Mouse (Mus musculus) kidney, embryonic 15.5 days (tissue): Measurements from ENCODE around the gene Rimbp3. TPM values are rescaled to one million over a fixed set of nuclear protein-coding genes. Genes with fewer than 3 reads are reported as not detected.

Experiments
- ATAC-seq: fragments of 200-750 bp; cut with Nextera tagmentation; replicated peaks from 2 replicates; pipeline ENCODE4 v1.8.0; 2017; ENCODE audit warnings: moderate TSS enrichment; ENCODE audit not compliant: low FRiP score
- H3K27ac ChIP-seq: fragments of 300-500 bp; sonication (generic); 2 replicates; pipeline ENCODE4 v1.5.1; 2015; ENCODE audit warnings: mild to moderate bottlenecking, inconsistent platforms
- H3K27me3 ChIP-seq: fragments of 300-500 bp; sonication (generic); 2 replicates; pipeline ENCODE4 v1.6.1; 2015; ENCODE audit warnings: inconsistent platforms
- H3K36me3 ChIP-seq: fragments of 300-500 bp; sonication (generic); 2 replicates; pipeline ENCODE4 v1.6.1; 2015; ENCODE audit warnings: inconsistent platforms
- H3K4me1 ChIP-seq: fragments of 300-500 bp; sonication (generic); 2 replicates; pipeline ENCODE4 v1.6.1; 2015; ENCODE audit warnings: inconsistent platforms
- H3K4me2 ChIP-seq: fragments of 300-500 bp; sonication (generic); 2 replicates; pipeline ENCODE4 v1.6.1; 2015; ENCODE audit warnings: moderate library complexity, mild to moderate bottlenecking, inconsistent platforms
- H3K4me3 ChIP-seq: fragments of 300-500 bp; sonication (generic); replicated peaks from 2 replicates; pipeline ENCODE4 v1.5.1; 2015; ENCODE audit warnings: mild to moderate bottlenecking, inconsistent platforms
- H3K9ac ChIP-seq: fragments of 300-500 bp; sonication (generic); 2 replicates; pipeline ENCODE4 v1.6.1; 2015; ENCODE audit warnings: mild to moderate bottlenecking, inconsistent platforms
- H3K9me3 ChIP-seq: fragments of 300-500 bp; sonication (generic); replicated peaks from 2 replicates; pipeline ENCODE4 v1.6.1; 2016; ENCODE audit warnings: inconsistent platforms
- WGBS: fragments of 180-500 bp; shearing (Covaris S2); methylation state at CpG from one replicate; pipeline ENCODE4 v1.1.7; 2015; ENCODE audit warnings: mixed read lengths; 5-methylcytosine and 5-hydroxymethylcytosine counted together
- polyA plus RNA-seq: library from polyadenylated mRNA; unstranded; fragments of >200 nt; fragmentation: Nextera tagmentation; extraction: Ambion mirVana; gene quantifications from 2 replicates; pipeline ENCODE4 v1.2.1, GENCODE M21; 2015

The Rimbp3 gene
- polyA plus RNA-seq, 1 experiment from 2014 or later: 0.73 TPM

- H3K9ac ChIP-seq: no peak overlapping the region
- H3K9me3 ChIP-seq: no peaks in the 10 kb centered on the region
- H3K36me3 ChIP-seq: no peaks in the 10 kb centered on the region
- no peak overlapping the region for H3K4me3 ChIP-seq
- H3K27me3 ChIP-seq: no peaks in the 10 kb centered on the region
- no peak overlapping the region for H3K4me2 ChIP-seq
- ATAC-seq: no peak
- H3K27ac ChIP-seq: no peak overlapping the region
- peaks cover 52% of the 10 kb centered on the region for H3K4me1 ChIP-seq
- 74% methylated on average over 4 of the region's 4 CpGs for WGBS
These were observed 39.3 kb downstream of the Rimbp3 start for GRCm38 (mm10) chr16:17247727-17248126.

DNA sequence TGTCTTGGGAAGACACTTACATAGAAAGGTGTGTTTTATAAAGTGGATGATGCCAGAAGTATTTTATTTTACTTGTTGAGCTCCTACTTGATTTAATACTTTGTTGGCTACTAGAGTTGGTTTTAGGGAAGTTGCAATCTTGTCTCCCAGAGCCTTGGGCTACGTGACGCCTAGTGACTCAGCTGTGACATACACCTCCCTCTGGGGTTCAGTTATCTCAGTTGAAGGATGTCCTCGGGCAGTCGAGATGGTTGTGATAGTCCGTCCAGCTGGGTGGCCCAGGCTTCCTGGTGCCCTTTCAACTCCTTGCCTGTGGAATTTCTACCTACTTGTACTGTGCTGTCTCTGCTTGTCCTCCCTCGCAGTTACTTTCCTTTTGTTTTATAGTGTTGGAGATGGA is 40.7 kb downstream of the Rimbp3 start:
- Histone ChIP-seq H3K4me2 (no peak overlapping the region), H3K4me1 (peaks cover 54% of the 10 kb centered on the region), H3K27me3 (no peaks in the 10 kb centered on the region), H3K9ac (no peak overlapping the region), H3K4me3 (no peak overlapping the region), H3K27ac (peak overlapping the region; percentile 35; the same call in 1 of the 2 replicates), H3K36me3 (no peaks in the 10 kb centered on the region), H3K9me3 (no peaks in the 10 kb centered on the region)
- no peak for ATAC-seq
- 35% methylated on average over 6 of the region's 6 CpGs for WGBS

DNA sequence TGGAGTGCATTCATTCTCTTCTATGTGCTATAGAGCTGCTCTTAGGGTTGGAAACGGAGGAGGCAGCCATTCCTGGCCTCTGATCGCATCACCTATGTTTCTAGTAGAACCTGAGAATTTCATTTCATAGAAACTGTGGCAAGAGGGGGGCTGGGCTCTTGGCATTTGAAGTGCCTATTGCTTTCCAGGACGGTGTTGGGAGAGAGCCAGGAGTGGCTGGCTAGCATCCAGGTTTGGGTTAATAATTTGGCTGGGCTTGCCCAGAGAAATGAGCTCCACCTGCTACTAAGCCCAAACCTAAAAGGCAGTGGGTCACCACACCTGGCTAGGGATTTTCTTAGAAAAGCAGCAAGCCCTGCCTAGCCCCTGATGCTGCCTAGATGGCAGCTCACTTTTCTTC is 43.1 kb downstream of the Rimbp3 start:
- Histone ChIP-seq H3K36me3 (peaks cover 8% of the 10 kb centered on the region; the same call in 1 of the 2 replicates), H3K9me3 (no peaks in the 10 kb centered on the region), H3K27me3 (no peaks in the 10 kb centered on the region), H3K4me2 (no peak overlapping the region), H3K4me3 (no peak overlapping the region), H3K4me1 (peaks cover 54% of the 10 kb centered on the region), H3K9ac (no peak overlapping the region), H3K27ac (peak overlapping the region; percentile 71)
- WGBS: 54% methylated on average over 3 of the region's 3 CpGs
- peak; percentile 38; the same call in 1 of the 2 replicates for ATAC-seq

GRCm38 (mm10) chr16:17252086-17252726 is 43.8 kb downstream of the Rimbp3 start:
- 62% methylated on average over 3 of the region's 3 CpGs for WGBS

DNA sequence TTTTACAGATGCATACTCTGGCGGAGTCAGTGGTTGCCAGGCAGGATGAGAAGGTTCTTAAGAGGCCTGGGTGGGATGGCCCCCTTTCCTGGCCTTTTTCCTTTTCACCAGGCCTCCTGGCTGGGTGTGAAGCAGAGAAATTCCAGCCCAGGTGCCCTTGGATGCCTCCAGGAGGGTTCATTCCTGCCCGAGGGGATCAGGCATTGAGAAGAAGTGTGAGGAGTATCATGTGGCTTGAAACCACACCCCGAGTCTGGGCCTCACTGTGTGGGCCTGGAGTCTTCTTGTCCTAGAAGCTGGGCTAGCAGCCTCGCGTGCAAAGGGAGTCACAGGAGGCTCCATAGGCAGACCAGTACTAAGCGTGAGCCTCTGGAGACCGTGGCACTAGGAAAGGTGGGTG is 44.4 kb downstream of the Rimbp3 start:
- Histone ChIP-seq H3K27me3 (no peaks in the 10 kb centered on the region), H3K36me3 (peaks cover 19% of the 10 kb centered on the region), H3K9ac (no peak overlapping the region), H3K9me3 (no peaks in the 10 kb centered on the region), H3K4me2 (no peak overlapping the region), H3K4me3 (no peak overlapping the region), H3K4me1 (peaks cover 55% of the 10 kb centered on the region), H3K27ac (0 out of 2 replicates have a peak overlapping the region, but pooled peaks have one; percentile 45)
- ATAC-seq: no peak
- 66% methylated on average over 7 of the region's 7 CpGs for WGBS

More at GRCm38 (mm10) chr16:17252086-17252726, 43.8 kb downstream of the Rimbp3 start:
- Histone ChIP-seq H3K9ac (no peak overlapping the region), H3K9me3 (no peaks in the 10 kb centered on the region), H3K4me1 (peaks cover 58% of the 10 kb centered on the region), H3K4me2 (no peak overlapping the region), H3K27ac (peak overlapping the region; percentile 45), H3K4me3 (no peak overlapping the region), H3K27me3 (no peaks in the 10 kb centered on the region), H3K36me3 (peaks cover 12% of the 10 kb centered on the region)
- peak; percentile 50; the same call in 1 of the 2 replicates for ATAC-seq

DNA sequence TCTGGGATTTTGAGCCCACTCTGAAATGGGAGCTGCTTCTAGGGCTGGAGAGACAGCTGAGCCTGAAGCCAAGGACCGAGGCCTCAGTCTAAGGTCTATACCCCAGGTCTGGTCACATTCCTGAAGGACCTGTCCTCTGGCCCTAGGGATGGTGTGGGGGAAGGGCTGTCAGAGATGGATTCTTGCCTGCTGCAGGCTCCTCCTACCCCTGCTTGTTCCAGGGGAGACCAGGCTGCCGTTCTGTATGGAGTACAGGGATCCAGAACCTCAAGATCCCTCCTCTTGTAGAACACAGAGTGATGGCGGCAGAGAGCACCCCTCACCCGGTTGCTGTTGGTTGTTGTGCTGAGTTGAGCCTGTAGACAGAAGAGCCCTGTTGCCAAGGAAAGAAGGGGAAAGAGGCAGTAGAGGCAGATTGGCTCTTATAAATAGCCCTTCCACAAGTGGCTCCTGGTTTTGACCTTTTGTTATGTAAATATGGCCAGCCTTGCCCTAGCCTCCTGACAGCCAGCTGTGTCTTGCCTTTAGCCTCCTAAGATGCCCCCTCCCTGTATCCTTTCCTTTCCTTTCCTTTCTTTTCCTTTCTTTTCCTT is 45.7 kb downstream of the Rimbp3 start:
- Histone ChIP-seq H3K4me2 (no peak overlapping the region), H3K36me3 (peaks cover 31% of the 10 kb centered on the region), H3K9ac (no peak overlapping the region), H3K4me1 (peaks cover 46% of the 10 kb centered on the region), H3K9me3 (no peaks in the 10 kb centered on the region), H3K27ac (no peak overlapping the region), H3K27me3 (no peaks in the 10 kb centered on the region), H3K4me3 (no peak overlapping the region)
- 36% methylated on average over 4 of the region's 4 CpGs for WGBS
- ATAC-seq: no peak

- WGBS: 72% methylated on average over 2 of the region's 2 CpGs
- H3K9ac ChIP-seq: no peak overlapping the region
- H3K27ac ChIP-seq: no peak overlapping the region
- H3K36me3 ChIP-seq: peaks cover 42% of the 10 kb centered on the region
- ATAC-seq: no peak
- no peak overlapping the region for H3K4me3 ChIP-seq
- peaks cover 36% of the 10 kb centered on the region for H3K4me1 ChIP-seq
- H3K4me2 ChIP-seq: no peak overlapping the region
- no peaks in the 10 kb centered on the region for H3K27me3 ChIP-seq
- H3K9me3 ChIP-seq: no peaks in the 10 kb centered on the region
These were observed 46.9 kb downstream of the Rimbp3 start for GRCm38 (mm10) chr16:17255270-17255669.

- H3K4me3 ChIP-seq: no peak overlapping the region
- 90% methylated on average over 9 of the region's 9 CpGs for WGBS
- H3K27me3 ChIP-seq: no peaks in the 10 kb centered on the region
- H3K9me3 ChIP-seq: no peaks in the 10 kb centered on the region
- no peak overlapping the region for H3K9ac ChIP-seq
- peaks cover 23% of the 10 kb centered on the region for H3K4me1 ChIP-seq
- no peak overlapping the region for H3K4me2 ChIP-seq
- no peak for ATAC-seq
- H3K27ac ChIP-seq: no peak overlapping the region
- H3K36me3 ChIP-seq: peaks cover 52% of the 10 kb centered on the region
These were observed 49.0 kb downstream of the Rimbp3 start for GRCm38 (mm10) chr16:17257359-17257821.

- no peak overlapping the region for H3K9ac ChIP-seq
- H3K27ac ChIP-seq: no peak overlapping the region
- no peak for ATAC-seq
These were observed 50.5 kb downstream of the Rimbp3 start for GRCm38 (mm10) chr16:17258917-17259316.

DNA sequence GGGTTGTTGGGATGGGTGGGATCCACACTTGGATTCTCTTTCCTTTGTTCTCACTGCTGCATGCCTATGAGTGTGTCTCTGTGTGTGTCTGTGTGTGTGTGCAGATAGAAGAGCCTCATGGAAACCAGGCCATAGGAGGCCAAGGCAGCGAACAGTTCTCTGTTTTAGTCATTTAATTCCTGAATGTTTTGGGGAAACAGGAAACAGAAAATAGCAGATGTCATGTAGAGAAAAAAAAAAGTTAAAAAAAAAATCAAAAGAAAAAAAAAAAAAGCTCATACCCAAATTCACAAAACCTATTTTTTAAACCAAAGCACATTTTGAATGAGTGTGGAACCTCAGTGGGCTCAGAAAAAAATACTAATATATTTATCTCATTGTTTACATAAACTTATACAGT is 52.9 kb downstream of the Rimbp3 start:
- H3K27me3 ChIP-seq: no peaks in the 10 kb centered on the region
- H3K27ac ChIP-seq: no peak overlapping the region
- peaks cover 5% of the 10 kb centered on the region; the same call in 1 of the 2 replicates for H3K4me1 ChIP-seq
- H3K9ac ChIP-seq: no peak overlapping the region
- no peak for ATAC-seq
- H3K4me2 ChIP-seq: no peak overlapping the region
- no peak overlapping the region for H3K4me3 ChIP-seq
- H3K36me3 ChIP-seq: peaks cover 44% of the 10 kb centered on the region
- H3K9me3 ChIP-seq: no peaks in the 10 kb centered on the region
- 76% methylated on average over 1 of the region's 1 CpGs for WGBS

More at GRCm38 (mm10) chr16:17258917-17259316, 50.5 kb downstream of the Rimbp3 start:
- 91% methylated on average over 12 of the region's 12 CpGs for WGBS
- no peaks in the 10 kb centered on the region for H3K9me3 ChIP-seq
- H3K4me2 ChIP-seq: no peak overlapping the region
- no peak overlapping the region for H3K4me3 ChIP-seq
- peaks cover 9% of the 10 kb centered on the region for H3K4me1 ChIP-seq
- H3K36me3 ChIP-seq: peaks cover 52% of the 10 kb centered on the region
- H3K27me3 ChIP-seq: no peaks in the 10 kb centered on the region
